Mouse (Mus musculus) midbrain, embryonic 13.5 days (tissue): ENCODE measurements around the gene Krtap15. TPM values are rescaled to one million over a fixed set of nuclear protein-coding genes. Genes with fewer than 3 reads are reported as not detected.

ENCODE experiments used
- ATAC-seq: fragments of 200-750 bp; cut with Nextera tagmentation; 2 replicates; pipeline ENCODE4 v1.8.0; 2017; ENCODE audit warnings: mild to moderate bottlenecking, moderate TSS enrichment, moderate library complexity
- H3K27ac ChIP-seq: fragments of 300-500 bp; sonication (generic); 2 replicates; pipeline ENCODE4 v1.5.1; 2015; ENCODE audit warnings: inconsistent platforms, mild to moderate bottlenecking, moderate library complexity
- H3K27me3 ChIP-seq: fragments of 300-500 bp; sonication (generic); 2 replicates; pipeline ENCODE4 v1.6.1; 2015; ENCODE audit warnings: mild to moderate bottlenecking, inconsistent platforms
- H3K36me3 ChIP-seq: fragments of 300-500 bp; sonication (generic); 2 replicates; pipeline ENCODE4 v1.6.1; 2015; ENCODE audit warnings: mild to moderate bottlenecking, inconsistent platforms
- H3K4me1 ChIP-seq: fragments of 300-500 bp; sonication (generic); replicated peaks from 2 replicates; pipeline ENCODE4 v1.6.1; 2015; ENCODE audit warnings: inconsistent platforms
- H3K4me2 ChIP-seq: fragments of 300-500 bp; sonication (generic); replicated peaks from 2 replicates; pipeline ENCODE4 v1.6.1; 2015; ENCODE audit warnings: moderate library complexity, mild to moderate bottlenecking, inconsistent platforms
- H3K4me3 ChIP-seq: fragments of 300-500 bp; sonication (generic); replicated peaks from 2 replicates; pipeline ENCODE4 v1.5.1; 2015; ENCODE audit warnings: mild to moderate bottlenecking, inconsistent platforms
- H3K9ac ChIP-seq: fragments of 300-500 bp; sonication (generic); replicated peaks from 2 replicates; pipeline ENCODE4 v1.6.1; 2015; ENCODE audit warnings: mild to moderate bottlenecking, inconsistent platforms
- H3K9me3 ChIP-seq: fragments of 300-500 bp; sonication (generic); 2 replicates; pipeline ENCODE4 v1.6.1; 2016; ENCODE audit warnings: mild to moderate bottlenecking, inconsistent platforms
- WGBS: fragments of 180-500 bp; shearing (Covaris S2); methylation state at CpG from one replicate; pipeline ENCODE4 v1.1.7; 2015; 5-methylcytosine and 5-hydroxymethylcytosine counted together
- polyA plus RNA-seq: library from polyadenylated mRNA; unstranded; fragments of >200 nt; fragmentation: Nextera tagmentation; extraction: Ambion mirVana; gene quantifications from 2 replicates; pipeline ENCODE4 v1.2.1, GENCODE M21; 2015

Gene Krtap15
- not detected in 2 replicates for polyA plus RNA-seq

DNA sequence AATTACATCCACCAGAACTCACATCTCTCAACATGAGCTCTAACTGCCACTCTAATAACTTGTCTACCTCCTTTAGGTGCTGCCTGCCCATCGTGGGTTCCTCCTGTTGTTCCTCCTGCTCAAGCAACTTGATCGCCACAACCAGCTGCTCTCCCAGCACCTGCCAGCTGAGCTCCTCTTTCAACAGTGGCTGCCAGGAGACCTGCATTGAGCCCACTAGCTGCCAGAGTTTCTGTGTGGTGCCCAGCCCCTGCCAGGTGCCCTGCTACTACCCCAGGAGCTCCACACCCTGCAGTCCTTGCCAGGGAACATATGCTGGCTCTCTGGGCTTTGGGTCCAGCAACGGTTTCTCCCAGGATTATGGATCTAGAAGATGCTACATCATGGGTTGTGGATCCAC, at the start of gene Krtap15:
Gene Krtap15 (plus strand): TSS at position 150 of the 400 bp plus-strand sequence.
- H3K4me2 ChIP-seq = no peak within 1 kb of the TSS
- no peak within 1 kb of the TSS for H3K9ac ChIP-seq
- H3K27ac ChIP-seq = no peak within 1 kb of the TSS
- 88% methylated on average over 3 of the region's 3 CpGs for WGBS
- H3K4me1 ChIP-seq = no peaks in the 10 kb centered on the region
- H3K4me3 ChIP-seq = no peak within 1 kb of the TSS
- H3K27me3 ChIP-seq = no peaks in the 10 kb centered on the region
- H3K36me3 ChIP-seq = no peaks in the 10 kb centered on the region
- H3K9me3 ChIP-seq = no peaks in the 10 kb centered on the region
- no peak for ATAC-seq

- H3K4me2 ChIP-seq = no peak within 1 kb of the TSS
- no peaks in the 10 kb centered on the region for H3K9me3 ChIP-seq
- H3K27ac ChIP-seq = no peak within 1 kb of the TSS
- H3K9ac ChIP-seq = no peak within 1 kb of the TSS
- no peaks in the 10 kb centered on the region for H3K4me1 ChIP-seq
- H3K36me3 ChIP-seq = no peaks in the 10 kb centered on the region
- WGBS = 95% methylated on average over 2 of the region's 2 CpGs
- ATAC-seq = no peak
- no peak within 1 kb of the TSS for H3K4me3 ChIP-seq
- no peaks in the 10 kb centered on the region for H3K27me3 ChIP-seq
Observed at GRCm38 (mm10) chr16:88774106-88774505, 45.9 kb upstream of the Krtap15 start, which contains the start of gene 2310057N15Rik. 2310057N15Rik (minus strand) TSS chr16:88774206.

GRCm38 (mm10) chr16:88777596-88777995, 42.4 kb upstream of the Krtap15 start, which contains the start of gene Gm5965:
Gm5965 (plus strand) TSS chr16:88777896.
- H3K4me2 ChIP-seq = no peak within 1 kb of the TSS
- no peak for ATAC-seq
- no peak within 1 kb of the TSS for H3K27ac ChIP-seq
- H3K36me3 ChIP-seq = no peaks in the 10 kb centered on the region
- no peaks in the 10 kb centered on the region for H3K4me1 ChIP-seq
- 94% methylated on average over 5 of the region's 6 CpGs for WGBS
- no peaks in the 10 kb centered on the region for H3K27me3 ChIP-seq
- no peak within 1 kb of the TSS for H3K4me3 ChIP-seq
- no peak within 1 kb of the TSS for H3K9ac ChIP-seq
- H3K9me3 ChIP-seq = no peaks in the 10 kb centered on the region

- Histone ChIP-seq H3K4me1 (no peaks in the 10 kb centered on the region), H3K27ac (no peak overlapping the region), H3K4me2 (no peak overlapping the region), H3K36me3 (no peaks in the 10 kb centered on the region), H3K9me3 (no peaks in the 10 kb centered on the region), H3K27me3 (no peaks in the 10 kb centered on the region), H3K9ac (no peak overlapping the region), H3K4me3 (no peak overlapping the region)
- ATAC-seq = no peak
- WGBS = 85% methylated on average over 2 of the region's 2 CpGs
Observed at GRCm38 (mm10) chr16:88786786-88787185, 33.2 kb upstream of the Krtap15 start.

DNA sequence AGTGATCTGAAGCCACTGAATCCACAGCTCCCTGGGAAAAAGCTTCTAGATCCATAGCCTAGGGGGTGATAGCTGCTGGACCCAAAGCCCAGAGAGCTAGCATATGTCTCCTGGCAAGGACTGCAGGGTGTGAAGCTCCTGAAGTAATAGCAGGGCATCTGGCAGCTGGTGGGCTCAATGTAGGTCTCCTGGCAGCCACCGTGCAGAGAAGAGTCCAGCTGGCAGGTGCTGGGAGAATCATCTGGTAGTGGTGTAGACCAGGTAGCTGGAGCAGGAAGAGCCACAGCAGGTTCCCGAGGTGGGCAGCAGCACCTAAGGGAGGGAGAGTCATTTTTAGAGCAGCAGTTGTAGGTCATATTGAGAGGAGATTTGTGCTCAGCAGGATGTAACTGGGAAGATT, 8.2 kb upstream of the Krtap15 start, which contains the start of gene Gm20741:
Gene Gm20741 (minus strand): TSS at position 394 of the 400 bp plus-strand sequence.
- WGBS = 88% methylated on average over 2 of the region's 2 CpGs
- Histone ChIP-seq H3K36me3 (no peaks in the 10 kb centered on the region), H3K9me3 (no peaks in the 10 kb centered on the region), H3K4me2 (no peak within 1 kb of the TSS), H3K27ac (no peak within 1 kb of the TSS), H3K9ac (no peak within 1 kb of the TSS), H3K4me3 (no peak within 1 kb of the TSS), H3K4me1 (no peaks in the 10 kb centered on the region), H3K27me3 (no peaks in the 10 kb centered on the region)
- no peak for ATAC-seq

DNA sequence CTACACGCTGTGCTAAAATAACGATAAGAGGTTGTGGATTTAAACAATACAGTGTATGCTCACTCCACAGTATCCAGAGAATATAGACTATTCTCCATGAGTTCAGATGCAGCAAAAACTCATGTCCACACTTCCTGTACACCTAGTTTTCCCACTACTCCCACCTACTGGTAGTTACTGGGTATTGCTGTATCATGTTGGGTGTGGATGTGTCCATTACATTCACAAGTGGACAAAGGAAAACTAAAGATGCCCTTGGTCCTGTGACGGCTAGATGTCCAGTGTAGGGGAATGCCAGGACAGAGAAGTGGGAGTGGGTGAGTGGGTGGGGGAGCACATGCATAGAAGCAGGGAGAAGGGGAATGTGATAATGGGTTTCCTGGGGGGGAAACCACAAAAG, 3.7 kb downstream of the Krtap15 start:
- H3K4me3 ChIP-seq = no peak overlapping the region
- no peaks in the 10 kb centered on the region for H3K27me3 ChIP-seq
- ATAC-seq = no peak
- H3K9me3 ChIP-seq = no peaks in the 10 kb centered on the region
- 79% methylated on average over 3 of the region's 3 CpGs for WGBS
- H3K9ac ChIP-seq = no peak overlapping the region
- H3K36me3 ChIP-seq = no peaks in the 10 kb centered on the region
- no peak overlapping the region for H3K27ac ChIP-seq
- no peak overlapping the region for H3K4me2 ChIP-seq
- no peaks in the 10 kb centered on the region for H3K4me1 ChIP-seq

GRCm38 (mm10) chr16:88826095-88826652, 6.2 kb downstream of the Krtap15 start, which contains the start of gene Krtap14:
Krtap14 (minus strand) TSS chr16:88826145.
- no peaks in the 10 kb centered on the region for H3K27me3 ChIP-seq
- H3K9me3 ChIP-seq = no peaks in the 10 kb centered on the region
- H3K36me3 ChIP-seq = no peaks in the 10 kb centered on the region
- no peak within 1 kb of the TSS for H3K27ac ChIP-seq
- no peaks in the 10 kb centered on the region for H3K4me1 ChIP-seq
- no peak within 1 kb of the TSS for H3K4me2 ChIP-seq
- no peak within 1 kb of the TSS for H3K9ac ChIP-seq
- no peak for ATAC-seq
- H3K4me3 ChIP-seq = no peak within 1 kb of the TSS
- WGBS = 84% methylated on average over 9 of the region's 9 CpGs

- Histone ChIP-seq H3K27ac (no peak overlapping the region), H3K9ac (no peak overlapping the region), H3K27me3 (no peaks in the 10 kb centered on the region), H3K36me3 (no peaks in the 10 kb centered on the region), H3K4me2 (no peak overlapping the region), H3K9me3 (no peaks in the 10 kb centered on the region), H3K4me1 (no peaks in the 10 kb centered on the region), H3K4me3 (no peak overlapping the region)
- no peak for ATAC-seq
- WGBS = 82% methylated on average over 3 of the region's 3 CpGs
Observed at GRCm38 (mm10) chr16:88826978-88827377, 7.0 kb downstream of the Krtap15 start.

DNA sequence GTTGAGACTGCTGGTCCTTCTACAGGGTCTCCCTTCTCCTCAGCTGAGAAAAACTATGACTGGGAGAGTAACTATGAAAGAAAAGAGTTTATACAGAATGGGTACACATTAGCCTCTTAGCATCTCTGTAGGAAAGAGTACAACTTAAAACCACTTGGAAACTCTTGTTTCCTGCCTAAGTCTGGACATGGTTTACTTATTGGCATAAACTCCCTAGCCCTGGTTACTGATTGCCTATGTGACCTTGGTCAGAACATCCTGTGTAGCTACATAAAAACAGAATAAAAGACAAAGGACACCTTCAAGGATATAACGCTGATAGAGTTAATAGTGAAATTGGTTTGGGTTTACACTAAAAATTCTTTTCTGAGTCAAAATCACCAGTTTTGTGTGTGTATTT, 27.3 kb downstream of the Krtap15 start:
- Histone ChIP-seq H3K27ac (no peak overlapping the region), H3K36me3 (no peaks in the 10 kb centered on the region), H3K9ac (no peak overlapping the region), H3K27me3 (no peaks in the 10 kb centered on the region), H3K4me3 (no peak overlapping the region), H3K9me3 (no peaks in the 10 kb centered on the region), H3K4me2 (no peak overlapping the region), H3K4me1 (no peaks in the 10 kb centered on the region)
- 98% methylated on average over 1 of the region's 1 CpGs for WGBS
- no peak for ATAC-seq

DNA sequence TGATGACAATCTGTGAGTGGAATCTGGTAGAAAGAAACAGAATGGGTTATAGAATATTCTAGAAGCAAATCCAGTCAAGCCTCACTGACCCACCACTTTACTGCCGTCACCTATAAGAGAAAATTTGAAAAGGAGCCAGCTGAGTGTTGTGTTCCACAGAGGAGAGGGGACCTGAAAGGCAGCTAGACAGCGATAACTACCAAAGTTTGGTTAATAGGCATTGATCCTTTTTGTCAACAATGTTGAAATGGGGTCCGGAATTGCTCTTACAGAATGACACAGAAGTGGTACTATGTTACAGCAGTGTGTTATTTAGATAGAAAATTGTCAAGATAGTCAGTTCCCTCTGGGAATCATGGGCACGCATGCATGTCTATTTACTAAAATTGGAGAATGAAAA, 28.5 kb downstream of the Krtap15 start:
- no peaks in the 10 kb centered on the region for H3K4me1 ChIP-seq
- H3K27me3 ChIP-seq = no peaks in the 10 kb centered on the region
- H3K36me3 ChIP-seq = no peaks in the 10 kb centered on the region
- H3K9ac ChIP-seq = no peak overlapping the region
- no peaks in the 10 kb centered on the region for H3K9me3 ChIP-seq
- ATAC-seq = no peak
- WGBS = 86% methylated on average over 4 of the region's 4 CpGs
- H3K4me3 ChIP-seq = no peak overlapping the region
- H3K4me2 ChIP-seq = no peak overlapping the region
- H3K27ac ChIP-seq = no peak overlapping the region

DNA sequence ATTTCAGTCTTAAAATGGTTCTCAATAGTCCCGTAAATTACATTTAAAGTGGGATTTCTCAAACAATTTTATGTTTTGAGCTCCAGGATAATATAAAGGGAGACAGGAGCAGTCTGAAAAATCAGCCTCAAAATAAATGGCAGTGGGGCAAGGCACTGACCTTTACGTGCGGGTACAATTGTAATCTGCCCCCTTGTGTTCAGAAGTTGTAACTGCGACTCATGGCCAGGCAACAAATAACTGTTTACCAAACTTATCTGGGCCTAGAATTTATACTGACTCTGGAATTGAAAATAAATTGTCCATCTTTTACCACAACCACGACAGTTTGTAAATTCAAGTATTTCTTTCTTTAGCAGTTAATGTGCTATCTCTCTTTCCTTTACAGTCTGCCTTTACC, 31.4 kb downstream of the Krtap15 start:
- no peaks in the 10 kb centered on the region for H3K36me3 ChIP-seq
- WGBS = 14% methylated on average over 5 of the region's 5 CpGs
- no peaks in the 10 kb centered on the region for H3K9me3 ChIP-seq
- no peaks in the 10 kb centered on the region for H3K27me3 ChIP-seq
- H3K4me2 ChIP-seq = no peak overlapping the region
- H3K27ac ChIP-seq = no peak overlapping the region
- no peak overlapping the region for H3K9ac ChIP-seq
- no peak overlapping the region for H3K4me3 ChIP-seq
- ATAC-seq = no peak
- H3K4me1 ChIP-seq = no peaks in the 10 kb centered on the region

- Histone ChIP-seq H3K9me3 (no peaks in the 10 kb centered on the region), H3K9ac (no peak overlapping the region), H3K4me3 (no peak overlapping the region), H3K4me1 (no peaks in the 10 kb centered on the region), H3K27me3 (no peaks in the 10 kb centered on the region), H3K4me2 (no peak overlapping the region), H3K27ac (no peak overlapping the region), H3K36me3 (no peaks in the 10 kb centered on the region)
- 87% methylated on average over 4 of the region's 4 CpGs for WGBS
- ATAC-seq = no peak
Observed at GRCm38 (mm10) chr16:88864887-88865407, 44.9 kb downstream of the Krtap15 start.

GRCm38 (mm10) chr16:88869311-88869710, 49.3 kb downstream of the Krtap15 start, which contains the start of gene Krtap19-1:
Krtap19-1 (minus strand) TSS chr16:88869411.
- H3K4me2 ChIP-seq = no peak within 1 kb of the TSS
- H3K27ac ChIP-seq = no peak within 1 kb of the TSS
- H3K4me1 ChIP-seq = no peaks in the 10 kb centered on the region
- H3K9me3 ChIP-seq = no peaks in the 10 kb centered on the region
- no peak within 1 kb of the TSS for H3K4me3 ChIP-seq
- no peak within 1 kb of the TSS for H3K9ac ChIP-seq
- WGBS = 86% methylated on average over 6 of the region's 6 CpGs
- H3K27me3 ChIP-seq = no peaks in the 10 kb centered on the region
- no peaks in the 10 kb centered on the region for H3K36me3 ChIP-seq
- ATAC-seq = no peak
